Mouse (Mus musculus) cerebral cortex, adult 2 months (tissue): ENCODE results near the gene Defb9.

Experiments used
- WGBS: fragments of 180-500 bp; shearing (Covaris S2); methylation state at CpG from one replicate; pipeline ENCODE4 v1.1.7; 2018; 5-methylcytosine and 5-hydroxymethylcytosine counted together

The Defb9 gene

GRCm38 (mm10) chr8:21885321-21885720 is at the start of gene Defb9:
TSS of gene Defb9 (minus strand) at chr8:21885421.

GRCm38 (mm10) chr8:21932610-21933009 is 47.4 kb upstream of the Defb9 start, which contains the start of gene Defb15:
TSS of gene Defb15 (minus strand) at chr8:21932710.
- WGBS, result 92% methylated on average over 6 of the region's 6 CpGs

GRCm38 (mm10) chr8:21930754-21931153 is 45.5 kb upstream of the Defb9 start:
- WGBS, result 86% methylated on average over 3 of the region's 3 CpGs

GRCm38 (mm10) chr8:21915625-21916024 is 30.4 kb upstream of the Defb9 start:
- WGBS, result 59% methylated on average over 3 of the region's 3 CpGs

GRCm38 (mm10) chr8:21912554-21912953 is 27.3 kb upstream of the Defb9 start:
- 31% methylated on average over 2 of the region's 2 CpGs for WGBS

GRCm38 (mm10) chr8:21911931-21912330 is 26.7 kb upstream of the Defb9 start:
- WGBS, result 2% methylated on average over 1 of the region's 1 CpGs

GRCm38 (mm10) chr8:21906290-21906689 is 21.1 kb upstream of the Defb9 start, which contains the start of gene Defb11:
TSS of gene Defb11 (minus strand) at chr8:21906412.

GRCm38 (mm10) chr8:21858586-21858985 is 26.6 kb downstream of the Defb9 start, which contains the start of gene Defb10:
TSS of gene Defb10 (plus strand) at chr8:21858901.
- WGBS, result 23% methylated on average over 1 of the region's 1 CpGs
